In genomic region chr16:8386386-8386785, GRCm38 (mm10) we compare ENCODE assay signal across 25 mouse cellular contexts. TPM values are rescaled to one million over a fixed set of nuclear protein-coding genes. Genes with fewer than 3 reads are reported as not detected.
"Had no signal": no experiment of that assay in that cellular context is flagged by ENCODE, and none has a peak within 500 bp of the region (broad histone marks: within the 10 kb centered on the region; RNA-seq: fewer than 3 reads in every experiment).

No protein-coding gene starts in this region.

- H3K9me3 ChIP-seq: midbrain, embryonic 10.5 days; midbrain, embryonic 12.5 days; neural tube, embryonic 13.5 days; neural tube, embryonic 15.5 days had no signal

- H3K9ac ChIP-seq: lung, embryonic 14.5 days; midbrain, embryonic 12.5 days; neural tube, embryonic 13.5 days; neural tube, embryonic 15.5 days had no signal

- ATAC-seq: midbrain, embryonic 16.5 days had no signal

- H3K4me1 ChIP-seq: midbrain, embryonic 10.5 days; midbrain, embryonic 12.5 days; neural tube, embryonic 13.5 days; neural tube, embryonic 15.5 days had no signal

- H3K4me2 ChIP-seq: lung, embryonic 14.5 days; midbrain, embryonic 12.5 days; neural tube, embryonic 13.5 days; neural tube, embryonic 15.5 days had no signal

- H3K27ac ChIP-seq: midbrain, embryonic 10.5 days; midbrain, embryonic 12.5 days; neural tube, embryonic 13.5 days; neural tube, embryonic 15.5 days had no signal

- H3K27me3 ChIP-seq: midbrain, embryonic 12.5 days; neural tube, embryonic 13.5 days; neural tube, embryonic 15.5 days had no signal

- H3K36me3 ChIP-seq: midbrain, embryonic 10.5 days; midbrain, embryonic 12.5 days; neural tube, embryonic 13.5 days; neural tube, embryonic 15.5 days had no signal

- H3K4me3 ChIP-seq: midbrain, embryonic 10.5 days; midbrain, embryonic 12.5 days; myocyte; neural tube, embryonic 13.5 days; neural tube, embryonic 15.5 days had no signal

- DNase-seq: lung, adult 18-20 months; lung, embryonic 14.5 days; lung, postnatal 10 days; lung, postnatal 4 days; midbrain, embryonic 14.5 days; retina, postnatal 1 day; right cerebral cortex, adult 18-20 months; right cerebral cortex, postnatal 25 days; right cerebral cortex, postnatal 4 days; spleen, adult 18-20 months; thymus, adult 18-20 months; thymus, postnatal 36 days had no signal

RNA-seq across cellular contexts. Expression of gene Tmem114, which starts 38.5 kb away (rescaled TPM):
- total RNA-seq: megakaryocyte, adult 5-6 weeks; megakaryocyte-erythroid progenitor cell, adult 5-6 weeks had no signal
- polyA plus RNA-seq: lung, embryonic 14.5 days; lung, embryonic 16.5 days; midbrain, embryonic 10.5 days; midbrain, embryonic 12.5 days; midbrain, embryonic 14.5 days; myocyte; neural tube, embryonic 11.5 days; small intestine, adult 2 months; stomach, embryonic 14.5 days; stomach, embryonic 16.5 days had no signal
